Mouse (Mus musculus): ENCODE measurements around the gene Sult2b1.

- no peak for TF ChIP-seq CTCF (conservative IDR thresholded peaks at IDR 0.05; ENCODE audit: low read length)
- TF ChIP-seq NANOG (IDR thresholded peaks at IDR 0.05; ENCODE audit: borderline replicate concordance, low read length): no peak
- no peak for TF ChIP-seq POU5F1 (IDR thresholded peaks at IDR 0.05; ENCODE audit: borderline replicate concordance, low read length)
These were observed 8.8 kb upstream of the Sult2b1 start for GRCm38 (mm10) chr7:45793240-45793639.

Data from E14TG2a.4 (cell line).